Mouse (Mus musculus) thymus, adult 2 months (tissue): ENCODE data around the gene Vmn2r87. TPM values are rescaled to one million over a fixed set of nuclear protein-coding genes. Genes with fewer than 3 reads are reported as not detected.
"Not testable (repeated sequence)": the region's sequence is repeated elsewhere in the genome, so short reads cannot be mapped to it uniquely, and the experiment has no call there.

ENCODE experiments used
- DNase-seq: peaks from one replicate; pipeline ENCODE4 v3.0.0; 2021
- H3K27ac ChIP-seq: fragments of 200-500 bp; 2 replicates; pipeline ENCODE4 v1.5.1; 2012; ENCODE audit warnings: low read length, control low read depth; ENCODE audit not compliant: control insufficient read depth, insufficient read depth
- H3K27me3 ChIP-seq: fragments of 200-500 bp; 2 replicates; pipeline ENCODE4 v1.6.1; 2012; ENCODE audit warnings: mild to moderate bottlenecking, low read length, moderate library complexity, mixed read lengths; ENCODE audit not compliant: control insufficient read depth, insufficient read depth
- H3K36me3 ChIP-seq: fragments of 200-500 bp; 2 replicates; pipeline ENCODE4 v1.6.1; 2012; ENCODE audit warnings: mild to moderate bottlenecking, low read length, moderate library complexity; ENCODE audit not compliant: control insufficient read depth, insufficient read depth
- H3K4me1 ChIP-seq: fragments of 200-500 bp; replicated peaks from 2 replicates; pipeline ENCODE4 v1.6.1; 2012; ENCODE audit warnings: low read length; ENCODE audit not compliant: control insufficient read depth, insufficient read depth
- H3K4me3 ChIP-seq: fragments of 200-500 bp; 2 replicates; pipeline ENCODE4 v1.5.1; 2012; ENCODE audit warnings: mild to moderate bottlenecking, low read length, control low read depth, moderate library complexity; ENCODE audit not compliant: control insufficient read depth, insufficient read depth
- CTCF ChIP-seq: fragments of 200-500 bp; IDR thresholded peaks from 2 replicates; pipeline ENCODE4 v1.5.1; 2012; ENCODE audit warnings: mild to moderate bottlenecking, control low read depth, low read length, moderate library complexity, borderline replicate concordance; ENCODE audit not compliant: control insufficient read depth, poor library complexity, insufficient read depth; ENCODE audit errors: extremely low read depth
- POLR2A ChIP-seq: fragments of 200-500 bp; IDR thresholded peaks from 2 replicates; pipeline ENCODE4 v1.6.1; 2012; ENCODE audit warnings: mild to moderate bottlenecking, low read length, control low read depth, moderate library complexity; ENCODE audit not compliant: control insufficient read depth, poor library complexity, insufficient read depth; ENCODE audit errors: extremely low read depth
- WGBS: fragments of 180-500 bp; shearing (Covaris S2); methylation state at CpG from one replicate; pipeline ENCODE4 v1.1.7; 2018; 5-methylcytosine and 5-hydroxymethylcytosine counted together
- polyA plus RNA-seq: library from polyadenylated mRNA; depleted of rRNA; stranded (reverse); fragments of >200 nt; gene quantifications from 2 replicates; pipeline ENCODE4 v1.2.3, GENCODE M21; 2012; rRNA removed

The Vmn2r87 gene
- polyA plus RNA-seq, 1 experiment: not detected

DNA sequence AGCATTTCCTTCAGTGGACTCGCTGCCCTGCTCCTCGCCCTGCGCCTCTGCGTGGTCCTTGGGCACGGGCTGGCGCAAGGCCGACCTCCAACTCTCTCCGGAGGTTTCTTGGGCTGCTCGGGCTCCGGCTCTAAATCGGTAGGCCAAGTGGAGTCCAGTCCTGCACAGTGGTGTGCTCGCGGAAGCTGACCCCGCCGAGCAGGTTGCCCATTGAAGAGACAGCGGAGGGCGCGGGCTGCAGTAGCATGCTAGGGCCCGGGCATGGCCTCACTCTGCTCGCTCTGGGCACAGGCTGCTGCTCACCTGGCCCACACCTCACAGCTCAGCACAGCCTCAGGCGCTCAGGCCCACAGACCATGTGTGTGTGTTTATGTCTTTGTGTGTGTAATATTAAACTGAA is 52.4 kb downstream of the Vmn2r87 start:
- WGBS: 95% methylated on average over 21 of the region's 21 CpGs
- no peak for DNase-seq
- H3K27me3 ChIP-seq: no peaks in the 10 kb centered on the region
- H3K27ac ChIP-seq: no peak overlapping the region
- H3K4me3 ChIP-seq: no peak overlapping the region
- TF ChIP-seq CTCF: no peak
- no peak for TF ChIP-seq POLR2A
- H3K4me1 ChIP-seq: no peaks in the 10 kb centered on the region
- no peaks in the 10 kb centered on the region for H3K36me3 ChIP-seq

DNA sequence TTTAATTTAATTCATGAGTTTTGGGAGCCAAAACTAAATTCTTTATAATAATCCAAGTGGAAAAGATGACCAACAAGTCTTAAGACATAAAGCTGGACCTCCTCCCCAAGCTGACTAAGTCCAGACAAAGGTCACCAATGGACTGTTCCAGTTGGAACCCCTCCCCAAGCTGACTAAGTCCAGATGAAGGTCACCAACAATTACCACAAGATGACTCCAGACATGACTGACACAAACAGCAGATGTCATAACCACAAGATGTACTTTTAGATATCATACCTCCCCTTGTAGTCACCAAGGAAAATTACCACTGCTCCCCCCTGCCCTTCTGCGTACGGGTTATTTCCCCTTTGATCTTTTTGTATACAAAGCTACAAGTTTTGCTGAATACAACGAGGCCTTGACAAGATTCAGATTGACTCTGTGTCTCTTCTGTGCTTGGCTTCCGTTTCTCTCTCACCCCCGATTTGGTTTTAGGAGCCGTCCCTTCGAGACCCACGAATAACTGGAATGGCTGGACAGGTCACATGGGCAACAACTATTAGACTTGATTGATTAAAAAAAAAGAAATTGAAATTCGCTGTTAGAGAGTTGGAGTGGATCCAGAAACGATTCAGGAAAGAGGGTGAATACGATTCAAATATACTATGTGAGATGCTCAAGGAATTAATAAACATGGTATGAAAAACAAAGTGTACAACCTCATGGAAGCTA is 62.9 kb downstream of the Vmn2r87 start:
- whole genome bisulfite sequencing: 81% methylated on average over 11 of the region's 11 CpGs
- not testable (repeated sequence) for H3K4me3 ChIP-seq, H3K36me3 ChIP-seq, DNase-seq, H3K27ac ChIP-seq, H3K4me1 ChIP-seq, H3K27me3 ChIP-seq

GRCm38 (mm10) chr10:130429603-130430002 is 67.6 kb downstream of the Vmn2r87 start, which contains the start of gene Vmn2r85:
Gene Vmn2r85 (minus strand): TSS chr10:130429703.
- not testable (repeated sequence) for H3K27ac ChIP-seq, H3K4me1 ChIP-seq, H3K4me3 ChIP-seq, DNase-seq, H3K36me3 ChIP-seq, H3K27me3 ChIP-seq

DNA sequence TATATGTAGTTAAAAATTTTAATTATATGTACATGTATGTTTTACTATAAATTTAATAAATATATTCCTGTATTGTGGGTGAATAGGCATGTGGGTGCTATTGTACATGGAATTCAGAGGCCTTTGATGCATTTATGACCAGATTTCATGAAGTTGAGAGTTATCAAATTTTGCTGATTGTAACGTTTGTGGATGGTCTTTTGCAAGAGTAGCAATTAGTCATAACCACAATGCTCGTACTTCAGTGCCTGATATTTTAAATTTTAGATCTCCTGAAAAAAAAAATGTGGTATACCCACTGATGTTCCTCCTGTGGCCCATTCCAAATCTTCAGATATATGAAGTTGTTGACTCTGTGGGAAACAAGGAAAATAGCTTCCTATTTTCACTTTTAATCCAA is 74.8 kb downstream of the Vmn2r87 start:
- DNase-seq, H3K4me3 ChIP-seq, H3K36me3 ChIP-seq, H3K4me1 ChIP-seq, H3K27me3 ChIP-seq, H3K27ac ChIP-seq: not testable (repeated sequence)
- 82% methylated on average over 2 of the region's 2 CpGs for WGBS

Other genes starting within 250 kb of the Vmn2r87 start
- 0.05 TPM in 1 of 2 replicates, not detected in the other for gene Neurod4, start 217.2 kb downstream of the Vmn2r87 start, polyA plus RNA-seq
- gene Tespa1, start 174.5 kb downstream of the Vmn2r87 start, polyA plus RNA-seq: 68.1 and 72.4 TPM in 2 replicates
- gene Vmn2r84, start 103.1 kb downstream of the Vmn2r87 start, polyA plus RNA-seq: 0.01 TPM in 1 of 2 replicates, not detected in the other
- gene Vmn2r85, start 67.7 kb downstream of the Vmn2r87 start, polyA plus RNA-seq: not detected in 2 replicates
- not detected in 2 replicates for gene Vmn2r86, start 41.3 kb downstream of the Vmn2r87 start, polyA plus RNA-seq